Mouse (Mus musculus) brain, embryonic 14.5 days (tissue): ENCODE data around the gene Gphb5.

Source experiments
- CTCF ChIP-seq: fragments of 200-500 bp; IDR thresholded peaks from 2 replicates; pipeline ENCODE4 v1.5.1; 2012; ENCODE audit warnings: inconsistent platforms, mild to moderate bottlenecking, moderate library complexity, borderline replicate concordance; ENCODE audit not compliant: insufficient read depth, insufficient read length; ENCODE audit errors: extremely low read depth
- POLR2A ChIP-seq: fragments of 200-500 bp; IDR thresholded peaks from 2 replicates; pipeline ENCODE4 v1.6.1; 2012; ENCODE audit warnings: mild to moderate bottlenecking, inconsistent platforms, borderline replicate concordance; ENCODE audit not compliant: poor library complexity, insufficient read depth, insufficient read length, severe bottlenecking; ENCODE audit errors: extremely low read depth

GRCm38 (mm10) chr12:75387156-75387555, 29.4 kb downstream of the Gphb5 start:
- TF ChIP-seq POLR2A = no peak
- no peak for TF ChIP-seq CTCF
